Mouse (Mus musculus) A20 (cell line): ENCODE data around the gene Phtf2.
"Not testable (repeated sequence)": the region's sequence is repeated elsewhere in the genome, so short reads cannot be mapped to it uniquely, and the experiment has no call there.

Experiments
- DNase-seq: peaks from one replicate; pipeline ENCODE4 v3.0.0-alpha.2; 2011; ENCODE audit warnings: low read depth, low spot score

Gene Phtf2

GRCm38 (mm10) chr5:20778274-20778984 is 103.5 kb downstream of the Phtf2 start:
- DNase-seq: no peak

- peak; percentile 45 for DNase-seq
These were observed 108.6 kb downstream of the Phtf2 start for GRCm38 (mm10) chr5:20773341-20773740.

GRCm38 (mm10) chr5:20765365-20765920 is 116.5 kb downstream of the Phtf2 start:
- no peak for DNase-seq

GRCm38 (mm10) chr5:20762441-20762840 is 119.5 kb downstream of the Phtf2 start:
- DNase-seq: not testable (repeated sequence)

GRCm38 (mm10) chr5:20760368-20761162 is 121.4 kb downstream of the Phtf2 start:
- no peak for DNase-seq

GRCm38 (mm10) chr5:20759771-20760170 is 122.2 kb downstream of the Phtf2 start:
- no peak for DNase-seq

GRCm38 (mm10) chr5:20753963-20754362 is 128.0 kb downstream of the Phtf2 start:
- no peak for DNase-seq

- no peak for DNase-seq
These were observed 128.8 kb downstream of the Phtf2 start for GRCm38 (mm10) chr5:20753096-20753495.

GRCm38 (mm10) chr5:20751696-20752095 is 130.2 kb downstream of the Phtf2 start:
- no peak for DNase-seq

- no peak for DNase-seq
These were observed 130.9 kb downstream of the Phtf2 start for GRCm38 (mm10) chr5:20751000-20751399.

GRCm38 (mm10) chr5:20749535-20749934 is 132.4 kb downstream of the Phtf2 start:
- DNase-seq: peak; percentile 66

GRCm38 (mm10) chr5:20748856-20749255 is 133.1 kb downstream of the Phtf2 start:
- DNase-seq: no peak

GRCm38 (mm10) chr5:20748142-20748541 is 133.8 kb downstream of the Phtf2 start:
- no peak for DNase-seq

GRCm38 (mm10) chr5:20741936-20742335 is 140.0 kb downstream of the Phtf2 start:
- DNase-seq: no peak

- no peak for DNase-seq
These were observed 140.7 kb downstream of the Phtf2 start for GRCm38 (mm10) chr5:20741193-20741592.

GRCm38 (mm10) chr5:20738795-20739194 is 143.1 kb downstream of the Phtf2 start:
- DNase-seq: peak; percentile 26

GRCm38 (mm10) chr5:20723226-20723625 is 158.7 kb downstream of the Phtf2 start:
- DNase-seq: not testable (repeated sequence)

GRCm38 (mm10) chr5:20720201-20720900 is 161.6 kb downstream of the Phtf2 start:
- DNase-seq: no peak

- DNase-seq: not testable (repeated sequence)
These were observed 165.9 kb downstream of the Phtf2 start for GRCm38 (mm10) chr5:20715980-20716379.

GRCm38 (mm10) chr5:20714619-20715018 is 167.3 kb downstream of the Phtf2 start:
- DNase-seq: not testable (repeated sequence)

GRCm38 (mm10) chr5:20710845-20711244 is 171.1 kb downstream of the Phtf2 start:
- DNase-seq: not testable (repeated sequence)
